Mouse (Mus musculus): Measurements from ENCODE around the gene Bloc1s1.

- TF ChIP-seq POLR2A (IDR thresholded peaks at IDR 0.05; ENCODE audit: extremely low read depth, insufficient read depth, low read length) = no peak
- no peak for TF ChIP-seq CTCF (IDR thresholded peaks at IDR 0.05; ENCODE audit: low read depth, low read length)
Observed at GRCm38 (mm10) chr10:128950208-128950887, 26.5 kb upstream of the Bloc1s1 start.
